Mouse (Mus musculus): ENCODE data around the gene Gm29776. TPM values are rescaled to one million over a fixed set of nuclear protein-coding genes. Genes with fewer than 3 reads are reported as not detected.

The Gm29776 gene
- total RNA-seq, 2 experiments from 2014 or later = not detected

GRCm38 (mm10) chr14:54709054-54709453, 10.4 kb upstream of the Gm29776 start:
- no peak for DNase-seq

- no peak for DNase-seq
Observed at GRCm38 (mm10) chr14:54706589-54707320, 8.1 kb upstream of the Gm29776 start.

DNA sequence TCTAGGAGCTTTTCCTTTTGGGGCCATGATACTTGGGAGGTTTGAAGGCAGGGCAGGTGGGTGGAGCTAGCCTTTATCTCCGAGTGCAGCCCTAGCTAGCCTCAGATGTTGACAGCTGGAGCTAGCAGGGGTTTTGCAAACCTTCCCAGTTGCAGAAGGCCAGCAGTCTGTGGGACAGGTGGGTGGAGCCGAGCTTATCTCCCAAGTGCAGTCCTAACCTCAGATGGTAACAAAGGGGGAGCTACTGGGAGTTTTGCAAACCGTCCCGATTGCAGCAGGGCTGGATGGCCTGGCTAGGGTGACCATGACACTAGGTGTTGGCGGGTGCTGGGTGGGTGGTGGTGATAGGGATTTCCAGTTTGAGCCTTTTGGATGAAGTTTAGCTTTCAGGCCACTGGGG, 7.2 kb upstream of the Gm29776 start:
- DNase-seq = no peak

DNA sequence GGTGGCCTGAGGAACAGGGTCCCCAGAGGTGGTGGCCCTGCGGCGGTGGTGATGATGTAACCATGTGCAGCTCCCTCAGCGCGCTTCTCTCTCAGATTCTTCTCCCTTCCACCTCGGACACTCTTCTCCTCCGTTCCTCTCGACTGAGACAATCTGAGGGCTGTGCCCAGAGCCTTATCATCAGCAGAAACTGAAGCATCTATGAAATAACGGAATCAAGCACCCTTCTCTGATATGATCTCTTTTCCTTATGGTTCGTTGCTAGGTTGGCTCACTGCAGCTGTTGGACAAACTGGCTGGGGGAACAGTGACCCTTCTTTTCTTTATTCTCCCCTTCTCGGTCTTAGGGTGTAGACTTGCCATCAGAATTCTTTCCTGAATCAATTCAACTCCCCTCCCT, 4.6 kb upstream of the Gm29776 start:
- DNase-seq = no peak

DNA sequence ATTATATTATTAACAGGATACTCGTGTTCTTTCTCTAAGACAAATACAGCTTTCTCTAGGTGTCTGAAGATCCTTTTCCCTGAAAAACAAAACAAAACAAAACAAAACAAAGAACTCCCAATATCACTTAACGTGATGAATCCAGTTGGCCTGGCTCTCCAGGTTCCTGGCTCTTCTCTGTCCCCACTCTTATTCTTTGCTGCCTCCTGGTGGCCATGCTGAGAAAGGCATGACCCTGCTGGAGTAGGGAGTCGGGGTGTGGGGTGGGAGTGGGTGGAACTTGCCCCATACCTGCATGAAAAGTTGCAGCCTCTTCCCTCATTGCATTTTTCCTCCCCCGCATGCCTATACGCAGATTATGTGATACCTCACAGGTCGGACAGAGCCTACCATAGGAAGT, 2.7 kb upstream of the Gm29776 start:
- peak; percentile 75 to 90 for DNase-seq

DNA sequence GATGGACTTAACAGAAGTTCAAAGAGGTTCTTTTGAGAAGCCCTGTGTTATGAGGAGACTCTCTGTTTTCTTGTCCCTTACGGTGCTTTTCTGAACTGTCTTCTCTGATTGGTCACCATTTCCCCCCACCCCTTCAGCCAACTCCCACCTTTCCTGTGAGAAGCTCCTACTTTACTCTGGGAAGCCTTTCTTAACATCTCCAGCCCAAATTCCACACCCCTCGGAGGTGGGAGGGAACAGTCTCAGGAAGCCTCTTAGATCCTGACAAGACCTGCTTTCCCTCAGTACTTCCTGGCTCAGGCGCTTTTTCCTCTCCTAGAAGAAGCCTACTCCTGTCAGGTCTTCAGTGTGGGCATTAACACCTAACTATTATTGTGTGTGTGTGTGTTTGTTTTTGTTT, 953 bp upstream of the Gm29776 start:
- no peak for DNase-seq

- DNase-seq = no peak
Observed at GRCm38 (mm10) chr14:54696752-54697151, 1.9 kb downstream of the Gm29776 start.

DNA sequence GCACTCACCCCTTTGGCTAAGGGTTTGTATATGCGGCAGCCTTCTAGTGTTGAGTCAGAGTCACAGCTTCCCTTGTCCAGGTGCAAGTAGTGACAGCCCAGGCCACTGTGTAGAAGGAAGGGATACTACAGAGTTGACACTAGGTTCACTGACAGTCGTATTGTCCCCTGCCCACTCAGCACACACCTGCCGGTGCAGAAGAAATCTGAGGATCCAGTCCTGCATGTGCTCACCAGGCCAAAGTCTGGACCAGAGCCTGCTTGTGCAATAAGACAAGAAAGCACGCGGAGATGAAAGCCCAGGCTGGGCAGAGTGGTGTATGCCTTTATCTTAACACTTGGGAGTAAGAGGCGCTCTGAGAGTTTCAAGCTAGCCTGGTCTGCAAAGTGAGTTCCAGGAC, 3.6 kb downstream of the Gm29776 start:
- no peak for DNase-seq

GRCm38 (mm10) chr14:54687251-54687650, 11.4 kb downstream of the Gm29776 start:
- no peak for DNase-seq

DNA sequence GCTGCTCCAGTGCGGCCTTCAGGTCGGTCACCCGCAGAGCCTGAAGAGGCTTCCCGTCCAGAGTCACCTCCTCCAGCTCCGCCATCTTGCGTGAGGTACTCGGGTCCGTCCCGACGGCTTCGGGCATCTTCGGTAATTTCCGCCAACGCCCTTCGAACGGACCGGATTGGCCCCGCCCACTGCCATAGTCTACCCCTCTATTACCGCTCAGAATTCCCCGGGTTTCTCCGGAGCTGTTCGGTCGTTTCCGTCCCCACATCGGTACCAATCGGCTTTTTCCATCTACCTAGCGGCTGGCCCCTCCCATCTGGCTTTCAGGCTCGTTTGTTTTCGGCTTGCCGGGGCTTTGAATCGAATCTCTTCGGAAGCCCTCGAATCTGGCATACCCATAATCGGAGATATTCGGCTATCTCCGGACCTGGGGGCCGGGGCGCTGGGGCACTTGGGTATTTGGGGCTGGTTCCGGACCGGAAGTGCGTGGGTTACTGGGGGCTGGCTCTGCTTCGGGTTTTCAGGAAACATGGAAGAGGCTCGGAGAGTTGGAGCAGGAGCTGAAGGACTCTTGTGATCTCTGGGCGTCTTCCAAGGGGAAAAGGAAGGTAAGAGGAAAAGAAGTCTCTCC, 12.0 kb downstream of the Gm29776 start, which contains the start of gene Acin1:
TSS of gene Acin1 (minus strand) at position 410 of the 622 bp plus-strand sequence.
- DNase-seq = peak; percentile 100

DNA sequence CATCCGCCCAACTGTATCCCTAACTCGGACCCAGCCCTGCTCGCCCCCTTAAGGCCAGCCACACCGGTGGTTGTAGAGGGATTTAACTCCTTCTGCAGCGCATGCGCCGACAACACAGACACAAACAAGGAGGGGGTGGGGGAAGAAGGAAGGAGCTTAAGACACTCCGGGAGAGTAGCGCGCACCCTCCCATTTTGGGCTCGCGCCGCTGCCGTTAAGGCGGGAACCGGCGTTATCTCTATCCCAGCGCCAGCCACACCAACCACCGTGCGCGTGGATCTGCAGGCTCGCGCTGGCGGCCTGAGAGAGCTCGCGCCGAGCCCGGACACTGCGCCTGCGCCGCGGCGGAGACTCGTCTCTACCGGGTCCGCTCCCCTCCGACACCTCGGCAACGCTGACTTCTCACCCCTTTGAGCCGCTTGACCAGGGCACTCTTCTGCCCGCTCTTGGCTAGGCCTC, 12.5 kb downstream of the Gm29776 start, which contains the start of gene 1700123O20Rik:
TSS of gene 1700123O20Rik (plus strand) at position 154 of the 459 bp plus-strand sequence.
- peak in 1 of 2 experiments; percentile 86 for DNase-seq

GRCm38 (mm10) chr14:54685471-54685870, 13.2 kb downstream of the Gm29776 start:
- no peak for DNase-seq

DNA sequence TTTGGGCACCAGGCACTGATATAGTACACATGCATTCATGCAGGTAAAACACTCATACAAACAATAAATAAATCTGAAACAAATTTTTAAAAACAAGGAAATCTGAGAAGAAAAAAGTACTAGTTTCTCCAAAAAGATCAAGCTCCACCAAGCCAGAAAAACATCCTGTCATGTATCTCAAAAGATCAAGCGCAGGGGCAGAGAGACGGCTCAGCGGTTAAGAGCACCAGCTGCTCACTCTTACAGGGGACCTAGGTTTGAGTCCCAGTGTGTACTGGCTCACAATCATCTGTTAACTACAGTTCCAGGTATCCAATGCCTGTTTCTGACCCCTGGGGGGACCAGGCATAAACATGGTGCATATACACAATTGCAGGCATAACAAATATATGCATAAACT, 16.2 kb downstream of the Gm29776 start:
- DNase-seq = no peak

GRCm38 (mm10) chr14:54678657-54679304, 19.9 kb downstream of the Gm29776 start:
- no peak for DNase-seq

DNA sequence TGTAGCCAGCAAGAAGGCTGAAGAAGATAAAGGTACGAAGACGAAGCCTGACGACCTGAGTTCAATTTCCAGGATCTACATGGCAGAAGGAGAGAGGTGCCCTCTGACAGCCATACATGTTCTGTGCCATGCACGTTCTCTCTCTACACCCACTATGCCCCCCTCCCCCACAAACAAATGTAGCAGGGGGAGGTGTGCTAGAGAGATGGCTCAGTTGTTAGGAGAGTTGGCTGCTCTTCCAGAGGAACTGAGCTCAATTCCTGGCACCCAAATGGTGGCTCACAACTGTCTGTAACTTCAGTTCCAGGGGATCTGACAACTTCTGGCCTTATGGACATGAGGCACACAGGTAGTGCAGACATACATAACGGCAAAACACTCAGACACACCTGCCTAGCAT, 22.3 kb downstream of the Gm29776 start:
- no peak for DNase-seq

GRCm38 (mm10) chr14:54674317-54674716, 24.3 kb downstream of the Gm29776 start:
- DNase-seq = no peak

- DNase-seq = peak; percentile 50 to 74
Observed at GRCm38 (mm10) chr14:54669381-54669780, 29.3 kb downstream of the Gm29776 start.

GRCm38 (mm10) chr14:54664477-54665222, 34.0 kb downstream of the Gm29776 start:
- no peak for DNase-seq

DNA sequence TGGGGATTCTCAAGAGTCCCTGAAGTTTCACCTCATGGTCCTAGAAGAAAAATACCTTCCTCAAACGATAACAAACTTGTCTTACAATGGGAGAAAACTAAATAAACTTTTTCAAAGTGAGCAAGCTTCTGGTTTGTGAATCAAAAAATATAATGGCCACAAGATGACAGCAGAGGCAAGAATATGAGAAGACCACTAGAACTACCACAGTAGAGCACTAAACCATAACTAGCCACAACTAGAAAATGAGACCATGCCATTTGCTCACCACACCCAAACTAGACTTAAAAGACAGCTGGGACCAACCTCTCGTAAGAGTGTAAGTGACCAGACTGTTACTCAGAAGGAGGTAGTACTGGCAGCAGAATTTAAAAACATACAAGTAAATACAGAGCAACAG, 38.6 kb downstream of the Gm29776 start:
- peak in 1 of 2 experiments; percentile 55 for DNase-seq

DNA sequence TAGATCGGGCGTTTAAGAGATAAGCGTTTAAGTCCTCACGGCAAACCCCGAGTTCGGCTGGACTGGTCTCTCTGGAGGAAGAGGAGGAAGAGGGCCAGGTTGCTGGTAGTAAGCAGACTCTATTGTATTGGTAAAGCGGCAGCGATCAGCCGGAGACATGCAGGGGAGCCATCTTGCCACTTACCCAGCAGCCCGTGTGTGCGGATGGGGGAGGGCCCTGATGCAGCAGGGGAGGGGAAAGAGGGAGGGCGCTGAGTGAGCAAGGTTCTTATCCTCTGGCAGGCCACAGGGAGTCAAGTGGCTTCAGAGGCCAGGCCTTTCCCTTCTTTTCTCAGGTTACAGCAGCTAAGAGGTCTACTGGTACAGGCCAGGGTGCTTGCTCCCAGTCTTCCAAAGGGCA, 45.1 kb downstream of the Gm29776 start:
- peak; percentile 89 to 92 for DNase-seq

- DNase-seq = no peak
Observed at GRCm38 (mm10) chr14:54652787-54653186, 45.8 kb downstream of the Gm29776 start.

GRCm38 (mm10) chr14:54651556-54651955, 47.1 kb downstream of the Gm29776 start:
- DNase-seq = no peak

All from heart, adult 18-20 months (tissue).